Mouse (Mus musculus) gonadal fat pad, adult 2 months (tissue): ENCODE results near the gene Prmt3. TPM values are rescaled to one million over a fixed set of nuclear protein-coding genes. Genes with fewer than 3 reads are reported as not detected.

Experiments
- DNase-seq: peaks from one replicate; pipeline ENCODE4 v3.0.0-alpha.2; 2012; ENCODE audit warnings: low read depth
- polyA plus RNA-seq: library from polyadenylated mRNA; depleted of rRNA; stranded (reverse); fragments of >200 nt; gene quantifications from 2 replicates; pipeline ENCODE4 v1.2.3, GENCODE M21; 2012; rRNA removed

Prmt3 gene
- 9.1 and 10.6 TPM in 2 replicates for polyA plus RNA-seq

- DNase-seq, result no peak
These were observed at the start of gene Prmt3 for GRCm38 (mm10) chr7:49778114-49778901. TSS of gene Prmt3 (plus strand) at chr7:49778346.

GRCm38 (mm10) chr7:49734342-49734741, 43.8 kb upstream of the Prmt3 start:
- no peak for DNase-seq

- DNase-seq, result no peak
These were observed 38.7 kb upstream of the Prmt3 start for GRCm38 (mm10) chr7:49739448-49739847.

- DNase-seq, result no peak
These were observed 36.7 kb upstream of the Prmt3 start for GRCm38 (mm10) chr7:49741474-49741873.

GRCm38 (mm10) chr7:49741923-49742322, 36.2 kb upstream of the Prmt3 start:
- no peak for DNase-seq

GRCm38 (mm10) chr7:49751148-49751547, 27.0 kb upstream of the Prmt3 start:
- no peak for DNase-seq

GRCm38 (mm10) chr7:49752730-49753506, 25.2 kb upstream of the Prmt3 start:
- DNase-seq, result no peak

GRCm38 (mm10) chr7:49754767-49755166, 23.4 kb upstream of the Prmt3 start:
- DNase-seq, result no peak

- DNase-seq, result no peak
These were observed 19.1 kb upstream of the Prmt3 start, which contains the start of gene Htatip2 for GRCm38 (mm10) chr7:49758934-49759571. TSS of gene Htatip2 (plus strand) at chr7:49759115.

- DNase-seq, result no peak
These were observed 15.5 kb upstream of the Prmt3 start for GRCm38 (mm10) chr7:49762605-49763004.

- no peak for DNase-seq
These were observed 14.0 kb upstream of the Prmt3 start for GRCm38 (mm10) chr7:49764011-49764716.

- DNase-seq, result no peak
These were observed 12.0 kb upstream of the Prmt3 start for GRCm38 (mm10) chr7:49766166-49766565.

- DNase-seq, result no peak
These were observed 9.6 kb upstream of the Prmt3 start for GRCm38 (mm10) chr7:49768509-49768908.

- no peak for DNase-seq
These were observed 3.8 kb upstream of the Prmt3 start for GRCm38 (mm10) chr7:49774396-49774795.

- no peak for DNase-seq
These were observed 561 bp upstream of the Prmt3 start for GRCm38 (mm10) chr7:49777585-49777984.

- DNase-seq, result no peak
These were observed 914 bp downstream of the Prmt3 start for GRCm38 (mm10) chr7:49778904-49779615.

GRCm38 (mm10) chr7:49783017-49783416, 4.9 kb downstream of the Prmt3 start:
- DNase-seq, result no peak

- DNase-seq, result no peak
These were observed 7.0 kb downstream of the Prmt3 start for GRCm38 (mm10) chr7:49785141-49785540.

- DNase-seq, result no peak
These were observed 8.7 kb downstream of the Prmt3 start for GRCm38 (mm10) chr7:49786618-49787382.

- no peak for DNase-seq
These were observed 9.2 kb downstream of the Prmt3 start for GRCm38 (mm10) chr7:49787383-49787645.

- no peak for DNase-seq
These were observed 16.2 kb downstream of the Prmt3 start for GRCm38 (mm10) chr7:49794304-49794703.
